Mouse (Mus musculus) kidney, adult 2 months (tissue): ENCODE results near the gene Hmgn1.

Source experiments
- CTCF ChIP-seq: fragments of 200-500 bp; conservative IDR thresholded peaks from 2 replicates; pipeline ENCODE4 v1.5.1; 2011; ENCODE audit warnings: low read depth, mild to moderate bottlenecking, control low read depth, low read length, moderate library complexity, mixed read lengths; ENCODE audit not compliant: insufficient read depth, insufficient read length
- POLR2A ChIP-seq: fragments of 200-500 bp; IDR thresholded peaks from one replicate; pipeline ENCODE4 v1.6.1; 2011; ENCODE audit warnings: low read depth, low read length, control low read depth

- TF ChIP-seq POLR2A, result no peak
- no peak for TF ChIP-seq CTCF
Measured at GRCm38 (mm10) chr16:96095966-96096365, 31.6 kb downstream of the Hmgn1 start.
